Mouse (Mus musculus) layer of hippocampus, postnatal 14 days (tissue): ENCODE results near the gene Olfr630. TPM values are rescaled to one million over a fixed set of nuclear protein-coding genes. Genes with fewer than 3 reads are reported as not detected.
"Not testable (repeated sequence)": the region's sequence is repeated elsewhere in the genome, so short reads cannot be mapped to it uniquely, and the experiment has no call there.

Source experiments
- DNase-seq, 2 experiments: peaks; one replicate each; pipeline ENCODE4 v3.0.0; 2021 to 2022; ENCODE audit warnings: low spot score in 2 of 2, mixed read lengths in 1 of 2
- long read RNA-seq, 2 experiments: library from polyadenylated mRNA; stranded (forward); transcript quantifications; one replicate each; pipeline ENCODE4 v2.0.0; 2021
- total RNA-seq, 2 experiments: library from RNA; stranded (reverse); gene quantifications; 2 replicates each; pipeline ENCODE4 v1.2.3; 2021

Olfr630 gene
- total RNA-seq = not detected
- long read RNA-seq, experiment 1 = 0 reads
- long read RNA-seq, experiment 2 = 0 reads

DNA sequence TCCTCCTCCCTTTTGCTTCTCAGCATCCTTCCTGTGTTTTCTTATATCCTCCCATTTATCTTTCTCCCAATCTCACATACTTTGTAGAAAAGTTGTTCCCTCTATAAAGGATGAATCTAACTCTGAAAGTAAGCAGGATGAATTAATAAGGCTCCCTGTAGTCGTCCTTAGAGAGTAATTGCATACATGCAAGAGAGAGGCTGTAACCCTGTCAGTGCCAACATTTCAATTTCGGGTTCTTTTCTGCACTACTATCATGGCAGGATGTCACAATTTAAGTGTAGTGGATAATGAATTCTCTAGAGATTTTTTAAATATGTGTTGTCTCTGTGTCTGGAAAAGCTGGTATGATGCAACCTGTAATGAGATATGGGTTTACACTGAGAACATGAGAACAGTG is at the start of gene Olfr630:
Olfr630 (minus strand) TSS at position 101 of the 400 bp plus-strand sequence.
- no peak for DNase-seq

DNA sequence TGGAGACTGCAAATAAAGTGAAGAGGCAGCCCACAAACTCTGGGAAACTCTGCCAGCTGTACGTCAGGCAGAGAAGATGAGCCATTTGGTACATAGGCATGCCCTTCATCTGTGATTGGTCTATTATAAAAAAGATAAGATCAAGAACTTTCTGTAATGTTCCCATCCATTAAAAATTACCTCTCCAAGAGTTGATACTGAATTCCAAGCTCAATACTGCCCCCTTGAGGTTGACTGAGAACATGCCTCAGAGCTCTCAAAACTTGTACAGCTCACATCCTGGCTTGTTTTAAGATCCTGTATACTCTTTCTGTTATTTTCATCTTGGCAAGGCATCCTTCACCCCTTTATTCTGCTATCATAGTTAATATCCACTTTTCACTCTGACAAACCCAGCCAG is 49.7 kb upstream of the Olfr630 start:
- peak in 1 of 2 experiments; percentile 13 for DNase-seq

DNA sequence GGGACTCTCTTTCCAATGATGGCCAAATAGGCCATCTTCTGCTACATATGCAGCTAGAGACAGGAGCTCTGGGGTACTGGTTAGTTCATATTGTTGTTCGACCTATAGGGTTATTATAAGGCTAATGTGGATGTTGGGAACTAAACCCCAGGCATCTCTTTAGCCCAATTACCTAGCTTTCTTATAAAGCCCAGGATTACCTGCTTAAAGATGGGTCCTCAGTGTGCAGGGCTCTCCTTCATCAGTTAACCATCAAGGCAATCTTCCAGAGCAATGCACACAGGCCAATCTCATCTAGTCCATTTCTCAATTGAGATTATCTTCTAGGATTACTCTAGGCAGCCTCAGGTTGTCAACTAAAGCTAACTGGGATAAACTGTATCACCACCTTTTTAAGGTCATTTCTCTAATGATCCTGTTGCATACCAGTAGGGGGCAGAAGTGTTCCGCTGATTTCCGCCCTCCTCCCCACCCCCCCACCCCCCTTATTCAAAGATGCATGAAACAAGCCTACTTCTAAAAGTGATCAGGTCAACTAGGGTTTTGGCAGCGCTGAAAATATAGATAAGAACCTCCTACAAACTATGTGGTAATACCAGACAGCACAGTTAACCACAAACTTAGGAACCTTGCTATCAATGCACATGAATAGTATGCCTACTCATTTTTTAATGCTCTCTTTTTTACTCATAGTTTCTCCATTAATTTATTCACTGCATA is 35.7 kb upstream of the Olfr630 start:
- DNase-seq = no peak

DNA sequence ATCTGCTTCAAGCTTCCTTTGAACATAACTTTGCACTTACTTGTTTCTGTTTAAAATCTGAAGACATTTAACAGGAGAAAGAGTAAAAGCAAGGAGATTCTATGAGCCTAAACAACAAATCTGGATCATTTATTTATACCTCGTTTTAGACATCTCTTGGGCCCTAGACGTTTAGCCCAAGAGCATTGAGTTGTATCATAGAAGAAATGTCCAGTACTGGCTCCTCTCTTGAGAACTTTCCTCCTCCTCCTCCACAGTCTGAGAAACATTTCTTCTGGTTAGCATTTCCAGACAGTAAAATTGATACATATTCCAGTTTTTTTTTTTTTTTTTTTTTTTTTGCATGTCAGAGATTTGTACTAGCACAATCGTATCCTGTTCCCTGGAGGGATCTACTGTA is 34.6 kb upstream of the Olfr630 start, which contains the start of gene Olfr67:
Olfr67 (minus strand) TSS at position 101 of the 400 bp plus-strand sequence.
- DNase-seq = no peak

DNA sequence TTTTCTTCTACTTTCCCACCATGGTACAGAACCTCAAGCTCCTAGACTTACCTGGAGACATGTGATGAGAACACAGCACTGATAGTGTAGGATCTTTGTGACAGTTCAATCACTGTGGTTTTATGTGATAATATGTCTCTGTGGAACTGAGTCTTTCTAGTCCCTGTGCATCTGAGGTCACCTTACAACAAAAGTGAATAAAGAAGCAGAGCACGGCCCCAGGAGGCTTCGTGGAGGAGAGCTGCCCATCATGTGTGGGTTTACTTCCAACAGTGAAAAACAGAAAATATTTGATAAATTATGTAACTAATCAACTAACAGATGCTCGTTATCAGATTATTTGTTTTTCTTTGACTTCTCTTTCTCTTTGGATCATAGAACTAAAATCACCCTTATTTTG is 22.5 kb upstream of the Olfr630 start, which contains the start of gene Olfr68:
Olfr68 (minus strand) TSS at position 101 of the 400 bp plus-strand sequence.
- DNase-seq = no peak

DNA sequence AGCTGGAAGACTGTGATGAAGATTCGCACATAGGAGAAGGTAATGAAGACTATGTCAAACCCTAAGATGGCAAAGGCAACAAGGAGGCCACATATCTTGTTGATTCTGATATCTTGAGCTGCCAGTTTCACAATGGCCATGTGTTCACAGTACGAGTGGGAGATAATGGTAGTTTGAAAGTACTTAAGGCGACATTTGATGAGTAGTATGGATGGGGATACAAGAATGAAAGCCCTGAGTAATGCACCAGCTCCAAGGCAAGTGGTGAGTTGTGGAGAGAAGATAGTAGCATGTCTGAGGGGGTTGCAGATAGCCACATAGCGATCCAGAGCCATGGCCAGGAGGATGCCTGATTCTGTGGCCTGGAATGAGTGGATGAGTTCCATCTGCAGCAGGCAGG is 20.5 kb upstream of the Olfr630 start:
- DNase-seq = not testable (repeated sequence)

DNA sequence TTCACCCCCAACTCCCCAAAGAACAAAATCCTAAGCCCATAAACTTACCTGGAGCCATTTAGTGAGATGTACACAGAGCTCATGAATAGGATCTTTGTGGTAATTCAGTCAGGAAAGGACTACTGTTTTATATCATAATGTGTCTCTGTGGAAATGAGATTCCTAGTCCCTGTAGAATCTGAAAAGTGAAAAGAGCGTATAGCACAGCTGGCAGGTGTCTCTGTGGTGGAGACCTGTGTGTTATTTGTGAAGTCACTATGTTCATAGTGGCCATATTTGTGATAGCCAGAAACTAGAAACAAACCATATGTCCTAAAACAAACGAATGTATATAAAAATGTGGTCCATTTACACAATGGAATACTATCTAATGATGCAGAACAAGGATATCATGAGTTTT is 14.4 kb upstream of the Olfr630 start, which contains the start of gene Olfr69:
Olfr69 (minus strand) TSS at position 101 of the 400 bp plus-strand sequence.
- DNase-seq = no peak

DNA sequence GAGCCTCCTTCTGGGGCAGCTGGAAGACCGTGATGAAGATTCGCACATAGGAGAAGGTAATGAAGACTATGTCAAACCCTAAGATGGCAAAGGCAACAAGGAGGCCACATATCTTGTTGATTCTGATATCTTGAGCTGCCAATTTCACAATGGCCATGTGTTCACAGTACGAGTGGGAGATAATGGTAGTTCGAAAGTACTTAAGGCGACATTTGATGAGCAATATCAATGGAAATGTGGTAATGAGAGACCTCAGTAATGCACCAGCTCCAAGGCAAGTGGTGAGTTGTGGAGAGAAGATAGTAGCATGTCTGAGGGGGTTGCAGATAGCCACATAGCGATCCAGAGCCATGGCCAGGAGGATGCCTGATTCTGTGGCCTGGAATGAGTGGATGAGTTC is 10.6 kb upstream of the Olfr630 start:
- DNase-seq = not testable (repeated sequence)

DNA sequence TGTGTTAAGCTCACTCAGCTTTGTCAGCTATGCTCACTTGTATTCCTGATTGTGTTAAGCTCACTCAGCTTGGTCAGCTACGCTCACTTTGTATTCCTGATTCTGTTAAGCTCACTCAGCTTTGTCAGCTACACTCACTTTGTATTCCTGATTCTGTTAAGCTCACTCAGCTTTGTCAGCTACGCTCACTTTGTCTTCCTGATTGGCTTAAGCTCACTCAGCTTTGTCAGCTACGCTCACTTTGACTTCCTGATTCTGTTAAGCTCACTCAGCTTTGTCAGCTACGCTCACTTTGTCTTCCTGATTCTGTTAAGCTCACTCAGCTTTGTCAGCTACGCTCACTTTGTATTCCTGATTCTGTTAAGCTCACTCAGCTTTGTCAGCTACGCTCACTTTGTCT is 5.1 kb upstream of the Olfr630 start:
- DNase-seq = not testable (repeated sequence)

DNA sequence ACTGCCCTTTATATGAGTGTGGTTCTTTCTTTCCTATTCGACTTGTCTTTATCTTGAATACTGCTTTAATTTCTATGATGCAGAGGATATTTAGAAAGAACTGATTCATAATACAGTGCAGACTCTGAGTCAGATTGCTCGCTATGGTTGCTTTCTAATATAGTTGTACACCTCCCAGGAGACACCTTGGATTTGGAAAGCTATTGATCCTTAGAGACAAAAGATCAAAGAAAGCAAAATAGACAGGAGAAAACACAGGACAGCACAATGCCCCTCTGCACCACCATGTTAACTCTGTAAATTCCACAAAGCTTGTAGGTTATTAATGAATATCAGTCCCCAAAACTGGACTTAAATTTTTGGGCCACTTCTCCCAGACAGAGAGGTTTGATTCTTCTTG is 12.3 kb downstream of the Olfr630 start, which contains the start of gene Olfr629:
Olfr629 (minus strand) TSS at position 101 of the 400 bp plus-strand sequence.
- DNase-seq = no peak

DNA sequence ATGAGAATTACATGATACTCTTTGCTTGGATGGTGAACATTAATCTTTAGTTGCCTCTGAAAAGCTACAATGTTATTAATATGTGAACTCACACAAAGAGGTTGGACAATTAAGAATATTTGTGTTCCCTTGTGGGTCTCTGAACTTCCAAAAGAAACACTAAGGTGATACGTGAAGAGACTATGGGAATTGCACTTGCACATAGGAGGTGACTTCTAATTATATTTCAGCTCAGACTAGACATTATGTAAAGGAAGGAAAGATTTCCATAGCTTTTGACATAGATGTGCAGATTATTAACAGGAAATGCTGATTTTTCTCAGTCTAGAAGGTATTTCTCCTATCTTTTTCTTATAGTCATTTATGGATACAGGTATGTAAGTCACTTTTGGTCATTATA is 27.1 kb downstream of the Olfr630 start, which contains the start of gene Olfr628:
Olfr628 (plus strand) TSS at position 301 of the 400 bp plus-strand sequence.
- DNase-seq = no peak

DNA sequence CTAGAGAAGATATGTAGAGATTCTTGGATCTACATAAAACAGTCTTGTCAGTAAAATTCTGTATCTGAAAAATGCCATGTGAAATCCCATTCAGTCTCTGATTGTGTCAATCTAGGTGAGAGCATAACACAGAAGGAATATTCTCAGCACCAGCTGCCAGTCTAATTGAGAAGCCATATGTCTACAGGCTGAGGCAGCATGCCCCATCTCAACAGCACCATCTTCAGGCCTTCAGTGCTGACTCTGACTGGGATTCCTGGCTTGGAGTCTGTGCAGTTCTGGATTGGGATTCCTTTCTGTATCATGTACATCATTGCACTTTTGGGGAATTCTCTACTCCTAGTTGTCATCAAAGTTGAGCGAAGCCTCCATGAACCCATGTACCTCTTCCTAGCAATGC is 40.7 kb downstream of the Olfr630 start:
- DNase-seq = peak; percentile 5 to 50

DNA sequence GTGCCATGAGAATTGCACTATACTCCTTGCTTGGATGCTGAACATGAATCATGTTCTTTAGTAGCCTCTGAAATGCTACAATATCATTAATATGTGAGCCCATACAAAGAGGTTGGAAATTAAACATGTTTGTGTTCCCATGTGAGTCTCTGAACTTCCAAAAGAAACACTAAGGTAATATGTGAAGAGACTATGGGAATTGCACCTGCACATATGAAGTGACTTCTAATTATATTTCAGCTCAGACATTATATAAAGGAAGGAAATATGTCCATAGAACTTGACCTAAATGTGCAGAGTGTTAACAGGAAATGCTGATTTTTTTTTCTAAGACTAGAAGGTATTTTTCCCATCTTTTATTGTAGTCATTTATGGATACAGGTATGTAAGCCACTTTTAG is 42.8 kb downstream of the Olfr630 start, which contains the start of gene Olfr243:
Olfr243 (plus strand) TSS at position 301 of the 400 bp plus-strand sequence.
- no peak for DNase-seq

DNA sequence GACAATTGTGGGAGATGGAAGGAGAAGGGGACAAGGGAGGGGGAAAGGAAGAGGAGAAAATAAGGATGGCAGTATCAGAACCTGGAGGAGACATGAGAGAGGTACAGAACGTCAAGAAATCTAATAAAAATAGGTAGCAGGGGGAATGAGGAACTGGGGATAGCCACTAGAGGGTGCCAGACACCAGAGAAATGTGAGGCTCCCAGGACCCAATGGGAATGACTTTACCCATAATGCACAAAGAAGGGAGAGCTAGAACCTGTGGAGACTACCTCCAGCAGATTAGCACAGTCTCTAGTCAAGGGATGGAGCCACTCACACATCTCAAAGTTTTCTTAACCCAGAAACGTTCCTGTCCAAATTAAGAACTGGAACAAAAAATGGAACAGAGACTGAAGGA is 45.1 kb downstream of the Olfr630 start:
- no peak for DNase-seq

Other genes starting within 250 kb of the Olfr630 start
- not detected for gene Olfr610, start 245.2 kb downstream of the Olfr630 start, total RNA-seq
- not detected for gene Olfr611, start 236.5 kb downstream of the Olfr630 start, total RNA-seq
- not detected for gene Olfr612, start 214.6 kb downstream of the Olfr630 start, total RNA-seq
- not detected for gene Olfr613, start 209.3 kb downstream of the Olfr630 start, total RNA-seq
- not detected for gene Olfr615, start 201.3 kb downstream of the Olfr630 start, total RNA-seq
- not detected for gene Olfr616, start 188.2 kb downstream of the Olfr630 start, total RNA-seq
- gene Olfr617, start 184.3 kb downstream of the Olfr630 start, total RNA-seq = not detected
- gene Olfr618, start 167.2 kb downstream of the Olfr630 start, total RNA-seq = not detected
- gene Olfr619, start 156.8 kb downstream of the Olfr630 start, total RNA-seq = not detected
- gene Olfr620, start 144.8 kb downstream of the Olfr630 start, total RNA-seq = not detected
- not detected for gene Olfr622, start 114.6 kb downstream of the Olfr630 start, total RNA-seq
- gene Olfr623, start 93.6 kb downstream of the Olfr630 start, total RNA-seq = not detected
- under 1 TPM in 1 of 2 experiments, not detected in 1; 0.07 TPM for gene Olfr624, start 86.1 kb downstream of the Olfr630 start, total RNA-seq
- not detected for gene Olfr625-ps1, start 74.6 kb downstream of the Olfr630 start, total RNA-seq
- gene Olfr243, start 42.7 kb downstream of the Olfr630 start, total RNA-seq = not detected
- not detected for gene Olfr628, start 27.0 kb downstream of the Olfr630 start, total RNA-seq
- not detected for gene Olfr629, start 12.4 kb downstream of the Olfr630 start, total RNA-seq
- not detected for gene Olfr69, start 14.3 kb upstream of the Olfr630 start, total RNA-seq
- gene Olfr68, start 22.4 kb upstream of the Olfr630 start, total RNA-seq = not detected
- not detected for gene Olfr67, start 34.5 kb upstream of the Olfr630 start, total RNA-seq
- gene Hbb-bt, start 56.7 kb upstream of the Olfr630 start, total RNA-seq = 10 to 100 TPM; 58.3 to 79.4 TPM
- 100 to 1,000 TPM; 565 to 654 TPM for gene Hbb-bs, start 70.8 kb upstream of the Olfr630 start, total RNA-seq
- not detected for gene Hbb-bh2, start 83.2 kb upstream of the Olfr630 start, total RNA-seq
- gene Hbb-bh1, start 85.8 kb upstream of the Olfr630 start, total RNA-seq = not detected
- not detected for gene Hbb-y, start 95.9 kb upstream of the Olfr630 start, total RNA-seq
- gene Olfr66, start 128.9 kb upstream of the Olfr630 start, total RNA-seq = not detected
- gene Olfr64, start 137.2 kb upstream of the Olfr630 start, total RNA-seq = not detected
- gene Olfr65, start 146.2 kb upstream of the Olfr630 start, total RNA-seq = not detected
- gene Olfr631, start 171.5 kb upstream of the Olfr630 start, total RNA-seq = not detected
- gene Olfr632, start 177.0 kb upstream of the Olfr630 start, total RNA-seq = not detected
- gene Olfr633, start 187.1 kb upstream of the Olfr630 start, total RNA-seq = not detected
- gene Olfr635, start 213.8 kb upstream of the Olfr630 start, total RNA-seq = under 1 TPM; 0.07 to 0.09 TPM
- not detected for gene Olfr638, start 241.4 kb upstream of the Olfr630 start, total RNA-seq